Mouse (Mus musculus) kidney, adult 10 weeks (tissue): ENCODE measurements around the gene Patj. TPM values are rescaled to one million over a fixed set of nuclear protein-coding genes. Genes with fewer than 3 reads are reported as not detected.

Source experiments
- polyA plus RNA-seq: library from polyadenylated mRNA; stranded (reverse); fragments of 350-450 nt; fragmentation: Illumina TruSeq; extraction: RNeasy Lipid Tissue Mini Kit (QIAGEN cat#74804); gene quantifications from one replicate; pipeline ENCODE4 v1.2.3, GENCODE M21; 2014; ENCODE audit warnings: low read depth, low replicate concordance

Gene Patj
- polyA plus RNA-seq: 48.0 TPM

DNA sequence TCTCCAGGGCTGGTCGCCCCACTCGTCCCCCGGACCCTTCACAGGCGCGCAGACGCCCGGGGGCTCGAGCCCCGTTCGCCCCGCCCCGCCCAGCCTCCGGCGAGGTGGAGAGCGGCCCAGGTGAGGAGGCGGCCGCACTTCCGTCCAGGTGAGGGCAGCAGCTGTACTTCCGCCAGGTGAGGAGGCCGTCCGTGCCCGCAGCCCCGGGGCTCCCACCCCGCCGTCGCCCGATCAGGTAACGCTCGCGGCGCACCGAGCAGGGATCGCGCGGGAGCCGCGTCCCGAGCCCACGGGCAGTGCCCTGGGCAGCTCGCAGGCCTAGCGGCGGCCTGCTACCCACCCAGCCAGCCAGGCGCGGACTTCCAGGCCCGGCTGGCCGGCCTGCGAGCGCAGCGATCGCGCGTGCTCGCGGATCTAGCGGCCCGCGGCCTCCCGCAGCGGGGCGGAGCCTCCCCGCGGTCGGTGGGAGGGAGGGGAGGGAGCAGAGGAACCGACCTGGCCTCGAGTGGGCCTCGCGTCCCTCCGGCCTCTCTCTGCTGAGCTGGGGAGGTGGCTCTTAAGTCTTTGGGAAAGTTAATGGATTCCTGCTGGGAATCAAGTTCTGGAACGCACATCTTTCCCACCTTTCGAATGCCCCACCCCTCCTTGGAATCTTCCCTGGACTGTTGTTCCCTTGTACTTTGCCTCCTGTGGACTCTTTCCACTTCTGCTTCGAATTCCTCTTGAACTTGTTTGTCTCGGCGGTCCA, at the start of gene Patj:
Gene Patj (plus strand): TSS at position 96 of the 748 bp plus-strand sequence.

DNA sequence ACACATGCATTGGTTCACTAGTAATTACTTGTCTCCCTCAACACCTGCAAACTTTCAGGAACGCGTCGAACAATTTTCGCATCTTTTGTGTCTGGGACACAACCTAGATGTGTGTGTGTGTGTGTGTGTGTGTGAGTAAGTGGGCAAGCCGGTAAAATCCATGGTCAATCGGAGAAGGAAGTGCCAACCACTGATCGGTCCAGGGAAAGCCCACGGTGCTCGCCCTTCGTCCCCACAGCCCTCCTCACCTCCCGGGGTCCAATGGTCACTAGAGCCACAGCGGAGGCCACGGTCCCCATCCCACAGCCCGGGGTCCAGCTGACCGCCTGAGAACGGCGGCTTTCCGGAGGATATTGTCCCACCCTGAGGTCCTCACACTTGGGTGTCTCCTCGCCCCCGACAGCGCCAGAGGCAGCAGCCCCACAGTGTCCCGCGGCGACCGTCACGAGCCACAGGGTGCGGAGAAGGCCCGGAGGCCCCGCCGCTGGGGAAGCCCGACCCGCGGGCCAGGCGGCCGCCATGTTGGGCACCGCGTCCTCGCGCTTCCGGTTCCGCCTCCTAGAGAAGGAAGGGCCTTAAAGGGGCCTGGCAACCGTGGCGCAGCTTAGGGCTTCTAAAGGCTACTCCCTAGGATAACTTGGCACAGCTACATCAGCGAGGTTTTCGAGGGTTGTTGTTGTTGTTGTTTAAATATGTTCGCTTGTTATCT, 12.7 kb upstream of the Patj start, which contains the start of gene Tm2d1:
Gene Tm2d1 (minus strand): TSS at position 591 of the 709 bp plus-strand sequence.

GRCm38 (mm10) chr4:98726590-98727237, 331.1 kb downstream of the Patj start, which contains the start of gene L1td1:
L1td1 (plus strand) TSS chr4:98726734.

Other genes starting within 250 kb of the Patj start
- 272 TPM for gene Tm2d1, start 12.5 kb upstream of the Patj start, polyA plus RNA-seq